Mouse (Mus musculus) stomach, embryonic 14.5 days (tissue): ENCODE data around the gene Lmx1b. TPM values are rescaled to one million over a fixed set of nuclear protein-coding genes. Genes with fewer than 3 reads are reported as not detected.

Source experiments
- ATAC-seq: fragments of 200-750 bp; cut with Nextera tagmentation; 2 replicates; pipeline ENCODE4 v1.8.0; 2017; ENCODE audit warnings: low read depth, moderate TSS enrichment; ENCODE audit not compliant: insufficient number of reproducible peaks, insufficient read depth, low FRiP score
- H3K27ac ChIP-seq: fragments of 300-500 bp; sonication (generic); 2 replicates; pipeline ENCODE4 v1.5.1; 2014; ENCODE audit warnings: mild to moderate bottlenecking, low read length, moderate library complexity, mixed read lengths
- H3K27me3 ChIP-seq: fragments of 300-500 bp; sonication (generic); 2 replicates; pipeline ENCODE4 v1.6.1; 2014; ENCODE audit warnings: low read length, control low read depth, mixed read lengths; ENCODE audit not compliant: control insufficient read depth, insufficient read depth
- H3K36me3 ChIP-seq: fragments of 300-500 bp; sonication (generic); 2 replicates; pipeline ENCODE4 v1.6.1; 2014; ENCODE audit warnings: mild to moderate bottlenecking, control low read depth, low read length, moderate library complexity, mixed read lengths; ENCODE audit not compliant: control insufficient read depth, insufficient read depth
- H3K4me1 ChIP-seq: fragments of 300-500 bp; sonication (generic); 2 replicates; pipeline ENCODE4 v1.6.1; 2014; ENCODE audit warnings: low read length, control low read depth, mixed read lengths; ENCODE audit not compliant: control insufficient read depth, insufficient read depth
- H3K4me2 ChIP-seq: fragments of 300-500 bp; sonication (generic); replicated peaks from 2 replicates; pipeline ENCODE4 v1.6.1; 2014; ENCODE audit warnings: low read depth, low read length, control low read depth
- H3K4me3 ChIP-seq: fragments of 300-500 bp; sonication (generic); 2 replicates; pipeline ENCODE4 v1.5.1; 2014; ENCODE audit warnings: low read depth, low read length, control low read depth
- H3K9ac ChIP-seq: fragments of 300-500 bp; sonication (generic); replicated peaks from 2 replicates; pipeline ENCODE4 v1.6.1; 2014; ENCODE audit warnings: low read depth, mild to moderate bottlenecking, control low read depth, low read length, moderate library complexity, mixed read lengths
- H3K9me3 ChIP-seq: fragments of 300-500 bp; sonication (generic); 2 replicates; pipeline ENCODE4 v1.6.1; 2016; ENCODE audit warnings: low read depth, low read length, control low read depth; ENCODE audit not compliant: control insufficient read depth
- WGBS: fragments of 180-500 bp; shearing (Covaris S2); extraction: QIAGEN DNeasy Blood & Tissue Kit; methylation state at CpG from one replicate; pipeline ENCODE4 v1.1.7; 2014; 5-methylcytosine and 5-hydroxymethylcytosine counted together
- polyA plus RNA-seq: library from polyadenylated mRNA; unstranded; fragments of >200 nt; fragmentation: Nextera tagmentation; extraction: Ambion mirVana; gene quantifications from 2 replicates; pipeline ENCODE4 v1.2.1, GENCODE M21; 2014

Gene Lmx1b
- polyA plus RNA-seq, 1 experiment from 2014 or later: not detected

- 34% methylated on average over 6 of the region's 6 CpGs for WGBS
- Histone ChIP-seq H3K4me1 (peaks cover 19% of the 10 kb centered on the region), H3K36me3 (no peaks in the 10 kb centered on the region), H3K9me3 (no peaks in the 10 kb centered on the region), H3K27ac (no peak overlapping the region), H3K27me3 (no peaks in the 10 kb centered on the region), H3K4me2 (no peak overlapping the region), H3K4me3 (no peak overlapping the region), H3K9ac (no peak overlapping the region)
- no peak for ATAC-seq
Observed at GRCm38 (mm10) chr2:33668741-33669140, 28.4 kb upstream of the Lmx1b start.

GRCm38 (mm10) chr2:33666388-33666945 is 26.2 kb upstream of the Lmx1b start:
- Histone ChIP-seq H3K4me1 (peaks cover 19% of the 10 kb centered on the region), H3K9ac (no peak overlapping the region), H3K27me3 (no peaks in the 10 kb centered on the region), H3K36me3 (no peaks in the 10 kb centered on the region), H3K9me3 (no peaks in the 10 kb centered on the region), H3K27ac (no peak overlapping the region; the same call in 1 of the 2 replicates), H3K4me3 (no peak overlapping the region), H3K4me2 (no peak overlapping the region)
- WGBS: 27% methylated on average over 11 of the region's 11 CpGs
- ATAC-seq: no peak

GRCm38 (mm10) chr2:33665363-33666058 is 25.2 kb upstream of the Lmx1b start:
- ATAC-seq: peak; percentile 85
- no peaks in the 10 kb centered on the region for H3K36me3 ChIP-seq
- H3K27me3 ChIP-seq: no peaks in the 10 kb centered on the region
- no peak overlapping the region for H3K9ac ChIP-seq
- H3K4me2 ChIP-seq: no peak overlapping the region; the same call in 1 of the 2 replicates
- 17% methylated on average over 13 of the region's 13 CpGs for WGBS
- no peak overlapping the region for H3K27ac ChIP-seq
- H3K9me3 ChIP-seq: no peaks in the 10 kb centered on the region
- H3K4me3 ChIP-seq: no peak overlapping the region
- H3K4me1 ChIP-seq: peaks cover 19% of the 10 kb centered on the region

GRCm38 (mm10) chr2:33664661-33665060 is 24.4 kb upstream of the Lmx1b start:
- Histone ChIP-seq H3K36me3 (no peaks in the 10 kb centered on the region), H3K9ac (no peak overlapping the region), H3K4me2 (no peak overlapping the region), H3K9me3 (no peaks in the 10 kb centered on the region), H3K4me3 (no peak overlapping the region), H3K27me3 (no peaks in the 10 kb centered on the region), H3K27ac (no peak overlapping the region), H3K4me1 (peaks cover 19% of the 10 kb centered on the region)
- WGBS: 70% methylated on average over 4 of the region's 4 CpGs
- ATAC-seq: 0 out of 2 replicates have a peak, but pooled peaks have one; percentile 1

GRCm38 (mm10) chr2:33659288-33659629 is 18.9 kb upstream of the Lmx1b start:
- no peaks in the 10 kb centered on the region for H3K9me3 ChIP-seq
- 0 out of 2 replicates have a peak overlapping the region, but pooled peaks have one; percentile 2 for H3K4me3 ChIP-seq
- no peak overlapping the region for H3K9ac ChIP-seq
- no peaks in the 10 kb centered on the region for H3K27me3 ChIP-seq
- H3K36me3 ChIP-seq: no peaks in the 10 kb centered on the region
- H3K4me1 ChIP-seq: no peaks in the 10 kb centered on the region
- ATAC-seq: peak; percentile 42; the same call in 1 of the 2 replicates
- H3K27ac ChIP-seq: no peak overlapping the region
- 3% methylated on average over 7 of the region's 7 CpGs for WGBS
- H3K4me2 ChIP-seq: peak overlapping the region; percentile 30; the same call in 1 of the 2 replicates

- Histone ChIP-seq H3K27ac (no peak overlapping the region), H3K27me3 (no peaks in the 10 kb centered on the region), H3K9me3 (no peaks in the 10 kb centered on the region), H3K4me2 (peak overlapping the region; percentile 30; the same call in 1 of the 2 replicates), H3K36me3 (no peaks in the 10 kb centered on the region), H3K9ac (no peak overlapping the region), H3K4me3 (0 out of 2 replicates have a peak overlapping the region, but pooled peaks have one; percentile 2), H3K4me1 (no peaks in the 10 kb centered on the region)
- no peak; the same call in 1 of the 2 replicates for ATAC-seq
- 43% methylated on average over 11 of the region's 12 CpGs for WGBS
Observed at GRCm38 (mm10) chr2:33658602-33659287, 18.4 kb upstream of the Lmx1b start.

- no peaks in the 10 kb centered on the region for H3K9me3 ChIP-seq
- no peak for ATAC-seq
- peaks cover 5% of the 10 kb centered on the region for H3K27me3 ChIP-seq
- no peak overlapping the region for H3K4me2 ChIP-seq
- no peak overlapping the region for H3K4me3 ChIP-seq
- H3K4me1 ChIP-seq: no peaks in the 10 kb centered on the region
- 79% methylated on average over 22 of the region's 22 CpGs for WGBS
- H3K27ac ChIP-seq: no peak overlapping the region
- no peak overlapping the region for H3K9ac ChIP-seq
- H3K36me3 ChIP-seq: no peaks in the 10 kb centered on the region
Observed at GRCm38 (mm10) chr2:33652517-33653198, 12.3 kb upstream of the Lmx1b start.

GRCm38 (mm10) chr2:33649371-33649770 is 9.1 kb upstream of the Lmx1b start:
- Histone ChIP-seq H3K27ac (no peak overlapping the region), H3K4me3 (no peak overlapping the region), H3K36me3 (no peaks in the 10 kb centered on the region), H3K4me2 (no peak overlapping the region), H3K27me3 (peaks cover 32% of the 10 kb centered on the region), H3K4me1 (no peaks in the 10 kb centered on the region), H3K9me3 (no peaks in the 10 kb centered on the region), H3K9ac (no peak overlapping the region)
- ATAC-seq: no peak
- 38% methylated on average over 3 of the region's 3 CpGs for WGBS
